Mouse (Mus musculus) MEL (cell line): ENCODE measurements around the gene Glrp1. TPM values are rescaled to one million over a fixed set of nuclear protein-coding genes. Genes with fewer than 3 reads are reported as not detected.

Experiments used
- DNase-seq: peaks from one replicate; pipeline ENCODE4 v3.0.0; 2011; ENCODE audit warnings: low read depth, low spot score
- H3K27ac ChIP-seq: 2 replicates; pipeline ENCODE4 v1.5.1; 2012; ENCODE audit warnings: low read depth, mild to moderate bottlenecking, control low read depth, low read length, moderate library complexity; ENCODE audit not compliant: control insufficient read depth
- H3K27me3 ChIP-seq, 2 experiments: fragments of 150-350 bp in 1 of 2; sonication (generic) in 1 of 2; 2 replicates each; pipeline ENCODE4 v1.6.1; 2012; ENCODE audit warnings: low read length in 2 of 2, mild to moderate bottlenecking in 2 of 2, improper control_type of control experiment in 1 of 2, moderate library complexity in 1 of 2; ENCODE audit not compliant: insufficient read depth in 2 of 2, control insufficient read depth in 1 of 2
- H3K36me3 ChIP-seq, 2 experiments: 2 replicates each; pipeline ENCODE4 v1.6.1; 2012 to 2014; ENCODE audit warnings: low read length in 2 of 2, improper control_type of control experiment in 1 of 2, inconsistent platforms in 1 of 2, mild to moderate bottlenecking in 1 of 2; ENCODE audit not compliant: insufficient read depth in 2 of 2, control insufficient read depth in 1 of 2
- H3K4me1 ChIP-seq, 2 experiments: fragments of 150-350 bp in 1 of 2; sonication (generic) in 1 of 2; 2 replicates each; pipeline ENCODE4 v1.6.1; 2012; ENCODE audit warnings: low read length in 2 of 2, improper control_type of control experiment in 1 of 2, mild to moderate bottlenecking in 1 of 2; ENCODE audit not compliant: insufficient read depth in 2 of 2, control insufficient read depth in 1 of 2
- H3K4me3 ChIP-seq, 2 experiments: fragments of 150-350 bp in 1 of 2; sonication (generic) in 1 of 2; 2 replicates each; pipeline ENCODE4 v1.5.1; 2012; ENCODE audit warnings: low read depth in 2 of 2, low read length in 2 of 2, mild to moderate bottlenecking in 2 of 2, moderate library complexity in 2 of 2, control low read depth in 1 of 2, improper control_type of control experiment in 1 of 2; ENCODE audit not compliant: control insufficient read depth in 1 of 2, insufficient read depth in 1 of 2
- H3K79me2 ChIP-seq: 2 replicates; pipeline ENCODE4 v1.6.1; 2012; ENCODE audit warnings: mild to moderate bottlenecking, low read length, moderate library complexity; ENCODE audit not compliant: control insufficient read depth, poor library complexity, insufficient read depth
- H3K9ac ChIP-seq: 2 replicates; pipeline ENCODE4 v1.6.1; 2012; ENCODE audit warnings: low read depth, mild to moderate bottlenecking, control low read depth, low read length, moderate library complexity; ENCODE audit not compliant: control insufficient read depth, poor library complexity, severe bottlenecking
- H3K9me3 ChIP-seq: fragments of 150-350 bp; sonication (generic); replicated peaks from 2 replicates; pipeline ENCODE4 v1.6.1; 2012; ENCODE audit warnings: mild to moderate bottlenecking, low read length, improper control_type of control experiment, moderate library complexity; ENCODE audit not compliant: insufficient read depth
- CHD2 ChIP-seq: IDR thresholded peaks from 2 replicates; pipeline ENCODE4 v1.6.1; 2011; ENCODE audit warnings: low read length, improper control_type of control experiment
- CTCF ChIP-seq, 3 experiments: IDR thresholded peaks in 2 of 3; conservative IDR thresholded peaks in 1 of 3; 2 replicates each; pipeline ENCODE4 v1.5.1; 2011 to 2012; ENCODE audit warnings: low read length in 3 of 3, low read depth in 2 of 3, mild to moderate bottlenecking in 2 of 3, improper control_type of control experiment in 1 of 3, inconsistent platforms in 1 of 3, mixed read lengths in 1 of 3, moderate library complexity in 1 of 3; ENCODE audit not compliant: control insufficient read depth in 1 of 3, insufficient read depth in 1 of 3, poor library complexity in 1 of 3, severe bottlenecking in 1 of 3
- ELF1 ChIP-seq: IDR thresholded peaks from 2 replicates; pipeline ENCODE4 v1.6.1; 2014; ENCODE audit warnings: low read depth, mild to moderate bottlenecking, inconsistent platforms, low read length, improper control_type of control experiment, moderate library complexity
- EP300 ChIP-seq, 2 experiments: IDR thresholded peaks; 2 replicates each; pipeline ENCODE4 v1.6.1; 2011; ENCODE audit warnings: improper control_type of control experiment in 2 of 2, low read length in 2 of 2, low read depth in 1 of 2, mild to moderate bottlenecking in 1 of 2
- ETS1 ChIP-seq: IDR thresholded peaks from 2 replicates; pipeline ENCODE4 v1.6.1; 2012; ENCODE audit warnings: low read depth, mild to moderate bottlenecking, inconsistent platforms, low read length, improper control_type of control experiment, moderate library complexity
- GABPA ChIP-seq: IDR thresholded peaks from 2 replicates; pipeline ENCODE4 v1.6.1; 2012; ENCODE audit warnings: low read depth, mild to moderate bottlenecking, inconsistent platforms, low read length, improper control_type of control experiment, moderate library complexity
- GATA1 ChIP-seq: IDR thresholded peaks from 2 replicates; pipeline ENCODE4 v1.6.1; 2011; ENCODE audit warnings: low read depth, low read length, improper control_type of control experiment
- JUND ChIP-seq: IDR thresholded peaks from 2 replicates; pipeline ENCODE4 v1.6.1; 2011; ENCODE audit warnings: low read depth, mild to moderate bottlenecking, improper control_type of control experiment, low read length
- MEF2A ChIP-seq: IDR thresholded peaks from 2 replicates; pipeline ENCODE4 v1.6.1; 2014; ENCODE audit warnings: low read depth, mild to moderate bottlenecking, inconsistent platforms, low read length, improper control_type of control experiment; ENCODE audit not compliant: poor library complexity, insufficient replicate concordance, severe bottlenecking; ENCODE audit errors: extremely low read depth
- MXI1 ChIP-seq: IDR thresholded peaks from 2 replicates; pipeline ENCODE4 v1.6.1; 2011; ENCODE audit warnings: mild to moderate bottlenecking, low read depth, low read length, improper control_type of control experiment
- MYB ChIP-seq: IDR thresholded peaks from 2 replicates; pipeline ENCODE4 v1.6.1; 2011; ENCODE audit warnings: mild to moderate bottlenecking, low read depth, low read length, improper control_type of control experiment
- MYC ChIP-seq: IDR thresholded peaks from 2 replicates; pipeline ENCODE4 v1.6.1; 2011; ENCODE audit warnings: low read depth, mild to moderate bottlenecking, low read length, improper control_type of control experiment, moderate library complexity
- NRF1 ChIP-seq: IDR thresholded peaks from 2 replicates; pipeline ENCODE4 v1.6.1; 2014; ENCODE audit warnings: low read depth, mild to moderate bottlenecking, inconsistent platforms, low read length, improper control_type of control experiment, moderate library complexity; ENCODE audit not compliant: poor library complexity, insufficient read depth, severe bottlenecking
- POLR2AphosphoS5 ChIP-seq: IDR thresholded peaks from 2 replicates; pipeline ENCODE4 v1.6.1; 2012; ENCODE audit warnings: low read depth, borderline replicate concordance, mild to moderate bottlenecking, inconsistent platforms, low read length, moderate library complexity, mixed read lengths
- SMC3 ChIP-seq: IDR thresholded peaks from 2 replicates; pipeline ENCODE4 v1.6.1; 2011; ENCODE audit warnings: low read depth, low read length, improper control_type of control experiment
- TAL1 ChIP-seq: IDR thresholded peaks from 2 replicates; pipeline ENCODE4 v1.6.1; 2012; ENCODE audit warnings: mild to moderate bottlenecking, inconsistent platforms, low read length, moderate library complexity, mixed read lengths
- TBP ChIP-seq: IDR thresholded peaks from 2 replicates; pipeline ENCODE4 v1.8.0; 2011; ENCODE audit warnings: low read depth, low read length, improper control_type of control experiment
- TCF12 ChIP-seq: IDR thresholded peaks from 2 replicates; pipeline ENCODE4 v1.6.1; 2014; ENCODE audit warnings: low read depth, mild to moderate bottlenecking, inconsistent platforms, low read length, improper control_type of control experiment, moderate library complexity
- ZC3H11A ChIP-seq: IDR thresholded peaks from 2 replicates; pipeline ENCODE4 v1.6.1; 2012; ENCODE audit warnings: low read depth, mild to moderate bottlenecking, inconsistent platforms, low read length, improper control_type of control experiment
- ZMIZ1 ChIP-seq: IDR thresholded peaks from 2 replicates; pipeline ENCODE4 v1.6.1; 2012; ENCODE audit warnings: low read depth, mild to moderate bottlenecking, inconsistent platforms, low read length, improper control_type of control experiment, moderate library complexity
- polyA plus RNA-seq, 2 experiments: library from polyadenylated mRNA; stranded (reverse) in 1 of 2; unstranded in 1 of 2; fragments of >175 nt in 1 of 2; fragments of >200 nt in 1 of 2; gene quantifications; 2 replicates each; pipeline versions ENCODE4 v1.2.1 to v1.2.4; 2012; ENCODE audit warnings: low replicate concordance in 2 of 2, low read depth in 1 of 2; ENCODE audit not compliant: insufficient read length in 2 of 2, insufficient read depth in 1 of 2, missing spikeins in 1 of 2
- total RNA-seq: library from RNA; depleted of rRNA; stranded (reverse); fragments of 300-350 nt; gene quantifications from 2 replicates; pipeline ENCODE4 v1.2.3, GENCODE M21; 2012

Gene Glrp1
- total and polyA plus RNA-seq, 3 experiments, result not detected

GRCm38 (mm10) chr1:88486336-88486735, 23.5 kb downstream of the Glrp1 start:
- Histone ChIP-seq H3K9me3 (no peaks in the 10 kb centered on the region), H3K4me1 (peaks cover 6 to 30% of the 10 kb centered on the region in 2 experiments), H3K27me3 (no peaks in the 10 kb centered on the region), H3K4me3 (no peak overlapping the region), H3K79me2 (no peaks in the 10 kb centered on the region), H3K36me3 (peaks cover 0 to 6% of the 10 kb centered on the region in 2 experiments; a peak in 2 of 4 replicates), H3K9ac (no peak overlapping the region), H3K27ac (no peak overlapping the region)
- no peak for DNase-seq
- no peak for TF ChIP-seq POLR2AphosphoS5
- no peak for TF ChIP-seq ZMIZ1
- TF ChIP-seq TAL1, result no peak

DNA sequence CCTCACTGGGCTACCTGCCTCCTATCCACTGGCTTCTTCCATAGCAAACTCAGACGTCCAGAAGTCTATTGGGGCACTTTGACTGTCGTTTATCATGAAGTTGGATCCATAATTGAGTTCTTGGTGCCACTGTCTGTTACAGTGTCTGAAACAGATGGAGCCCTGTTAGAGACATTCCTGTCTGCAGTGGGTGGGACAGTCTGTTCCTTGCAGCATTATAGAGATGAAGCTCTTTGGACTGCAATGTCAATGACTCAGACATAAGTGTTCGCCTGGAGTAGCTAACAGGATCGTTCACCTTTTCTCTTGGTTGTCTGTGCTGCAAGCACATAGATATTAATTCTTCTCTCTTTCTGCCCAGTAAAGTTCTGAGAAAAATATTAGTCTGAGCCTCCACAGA, 25.8 kb downstream of the Glrp1 start:
- H3K27ac ChIP-seq, result no peak overlapping the region
- peaks cover 0 to 2% of the 10 kb centered on the region in 2 experiments; a peak in 1 of 4 replicates for H3K36me3 ChIP-seq
- peaks cover 6 to 16% of the 10 kb centered on the region in 2 experiments for H3K4me1 ChIP-seq
- H3K9ac ChIP-seq, result no peak overlapping the region
- no peak overlapping the region for H3K4me3 ChIP-seq
- no peak for DNase-seq
- no peak for TF ChIP-seq SMC3
- TF ChIP-seq TBP, result no peak
- TF ChIP-seq TCF12, result no peak
- no peak for TF ChIP-seq MEF2A
- no peak for TF ChIP-seq ZC3H11A
- TF ChIP-seq CTCF (IDR thresholded peaks at IDR 0.05 in 2 of 3, conservative IDR thresholded peaks at IDR 0.05 in 1 of 3; ENCODE audit: control insufficient read depth in 1 of 3, insufficient read depth in 1 of 3, low read depth in 2 of 3, low read length in 3 of 3, poor library complexity in 1 of 3, severe bottlenecking in 1 of 3), result no peak
- no peak for TF ChIP-seq MYC
- TF ChIP-seq CHD2, result no peak
- TF ChIP-seq TAL1, result no peak
- no peak for TF ChIP-seq EP300 (IDR thresholded peaks at IDR 0.05; ENCODE audit: low read depth in 1 of 2, low read length in 2 of 2)
- TF ChIP-seq MYB, result no peak
- TF ChIP-seq NRF1, result no peak
- no peak for TF ChIP-seq ELF1
- TF ChIP-seq MXI1, result no peak
- no peak for TF ChIP-seq GATA1
- no peak for TF ChIP-seq JUND
- no peak for TF ChIP-seq ETS1
- no peak for TF ChIP-seq GABPA
- no peaks in the 10 kb centered on the region for H3K79me2 ChIP-seq
- H3K9me3 ChIP-seq, result no peaks in the 10 kb centered on the region
- H3K27me3 ChIP-seq, result no peaks in the 10 kb centered on the region
